Mouse (Mus musculus): Measurements from ENCODE around the gene Gm19426. TPM values are rescaled to one million over a fixed set of nuclear protein-coding genes. Genes with fewer than 3 reads are reported as not detected.
A peak's percentile ranks its signal among the peaks of the same experiment; 100 is the strongest.

Gm19426 gene
- polyA plus RNA-seq, 1 experiment from 2014 or later: 6.9 TPM

MicroRNAs within 50 kb of the gene (microRNA counts, 519-probe panel; counts per million panel counts)
- microRNA mmu-miR-130a: 7,904 counts per million, percentile 97 among the panel's probes with 10 or more counts

Small RNA genes within 50 kb of the gene (microRNA-seq; reads per million reads assigned to microRNA genes)
- gene Mir130a (ENCODE audit: borderline number of aligned reads): 26,979 reads per million, percentile 99 among the genes with 10 or more reads in this experiment

Other genes starting within 250 kb of the Gm19426 start
- gene Ctnnd1, start 92.9 kb downstream of the Gm19426 start, polyA plus RNA-seq (2014; fragmentation: Nextera tagmentation; extraction: Ambion mirVana): 71.2 and 77.5 TPM in 2 replicates
- 0.14 and 0.20 TPM in 2 replicates for gene Btbd18, start 84.6 kb downstream of the Gm19426 start, polyA plus RNA-seq (2014; fragmentation: Nextera tagmentation; extraction: Ambion mirVana)
- gene Selenoh, start 72.9 kb downstream of the Gm19426 start, polyA plus RNA-seq (2014; fragmentation: Nextera tagmentation; extraction: Ambion mirVana): 298 and 299 TPM in 2 replicates
- gene Gm28635, start 65.6 kb downstream of the Gm19426 start, polyA plus RNA-seq (2014; fragmentation: Nextera tagmentation; extraction: Ambion mirVana): not detected in 2 replicates
- 41.8 and 42.1 TPM in 2 replicates for gene Med19, start 65.3 kb downstream of the Gm19426 start, polyA plus RNA-seq (2014; fragmentation: Nextera tagmentation; extraction: Ambion mirVana)
- gene Tmx2, start 64.5 kb downstream of the Gm19426 start, polyA plus RNA-seq (2014; fragmentation: Nextera tagmentation; extraction: Ambion mirVana): 144 and 175 TPM in 2 replicates
- 29.2 and 31.0 TPM in 2 replicates for gene Zdhhc5, start 28.5 kb downstream of the Gm19426 start, polyA plus RNA-seq (2014; fragmentation: Nextera tagmentation; extraction: Ambion mirVana)
- 26.6 and 30.4 TPM in 2 replicates for gene Clp1, start 16.3 kb downstream of the Gm19426 start, polyA plus RNA-seq (2014; fragmentation: Nextera tagmentation; extraction: Ambion mirVana)
- 8.5 and 13.8 TPM in 2 replicates for gene Ypel4, start 9.6 kb downstream of the Gm19426 start, polyA plus RNA-seq (2014; fragmentation: Nextera tagmentation; extraction: Ambion mirVana)
- 35.0 and 41.8 TPM in 2 replicates for gene Serping1, start 31.8 kb upstream of the Gm19426 start, polyA plus RNA-seq (2014; fragmentation: Nextera tagmentation; extraction: Ambion mirVana)
- 95.9 and 105 TPM in 2 replicates for gene Ube2l6, start 55.2 kb upstream of the Gm19426 start, polyA plus RNA-seq (2014; fragmentation: Nextera tagmentation; extraction: Ambion mirVana)
- 0.37 and 0.49 TPM in 2 replicates for gene Smtnl1, start 79.0 kb upstream of the Gm19426 start, polyA plus RNA-seq (2014; fragmentation: Nextera tagmentation; extraction: Ambion mirVana)
- gene Timm10, start 83.3 kb upstream of the Gm19426 start, polyA plus RNA-seq (2014; fragmentation: Nextera tagmentation; extraction: Ambion mirVana): 76.8 and 77.9 TPM in 2 replicates
- 36.1 and 41.4 TPM in 2 replicates for gene Slc43a1, start 95.2 kb upstream of the Gm19426 start, polyA plus RNA-seq (2014; fragmentation: Nextera tagmentation; extraction: Ambion mirVana)
- gene Rtn4rl2, start 143.1 kb upstream of the Gm19426 start, polyA plus RNA-seq (2014; fragmentation: Nextera tagmentation; extraction: Ambion mirVana): 0.23 and 1.1 TPM in 2 replicates
- gene Slc43a3, start 192.9 kb upstream of the Gm19426 start, polyA plus RNA-seq (2014; fragmentation: Nextera tagmentation; extraction: Ambion mirVana): 48.2 and 52.5 TPM in 2 replicates
- 0.73 and 1.1 TPM in 2 replicates for gene Prg2, start 236.8 kb upstream of the Gm19426 start, polyA plus RNA-seq (2014; fragmentation: Nextera tagmentation; extraction: Ambion mirVana)
- gene Prg3, start 244.6 kb upstream of the Gm19426 start, polyA plus RNA-seq (2014; fragmentation: Nextera tagmentation; extraction: Ambion mirVana): 0.24 and 0.37 TPM in 2 replicates